Mouse (Mus musculus) G1E (cell line): ENCODE measurements around the gene Ctbp1. TPM values are rescaled to one million over a fixed set of nuclear protein-coding genes. Genes with fewer than 3 reads are reported as not detected.

Experiments used
- ATAC-seq: 2 replicates; pipeline ENCODE4 v1.8.0; 2016; ENCODE audit warnings: mild to moderate bottlenecking; ENCODE audit not compliant: insufficient number of reproducible peaks, poor library complexity, low FRiP score, severe bottlenecking; ENCODE audit errors: extremely low read depth
- DNase-seq: peaks from one replicate; pipeline ENCODE4 v3.0.0; 2012; ENCODE audit warnings: low spot score
- H3K27me3 ChIP-seq: 2 replicates; pipeline ENCODE4 v1.6.1; 2012; ENCODE audit warnings: mild to moderate bottlenecking, low read length, inconsistent platforms; ENCODE audit not compliant: insufficient read depth
- H3K36me3 ChIP-seq: replicated peaks from 2 replicates; pipeline ENCODE3; 2012; ENCODE audit warnings: mild to moderate bottlenecking, inconsistent platforms
- H3K4me1 ChIP-seq: 2 replicates; pipeline ENCODE4 v1.6.1; 2012; ENCODE audit warnings: low read depth, low read length, inconsistent platforms, mixed read lengths; ENCODE audit not compliant: insufficient read depth
- H3K4me3 ChIP-seq: 2 replicates; pipeline ENCODE4 v1.5.1; 2012; ENCODE audit warnings: low read depth, mild to moderate bottlenecking, inconsistent platforms, low read length, moderate library complexity, mixed read lengths
- H3K9me3 ChIP-seq: replicated peaks from 2 replicates; pipeline ENCODE4 v1.6.1; 2012; ENCODE audit warnings: inconsistent platforms
- CTCF ChIP-seq: IDR thresholded peaks from 2 replicates; pipeline ENCODE4 v1.5.1; 2012; ENCODE audit warnings: low read depth, low read length, inconsistent platforms, mixed read lengths
- GATA1 ChIP-seq: IDR thresholded peaks from 2 replicates; pipeline ENCODE4 v1.6.1; 2012; ENCODE audit warnings: borderline replicate concordance, low read length, inconsistent platforms, mixed read lengths
- GATA2 ChIP-seq: IDR thresholded peaks from 2 replicates; pipeline ENCODE4 v1.6.1; 2012; ENCODE audit warnings: low read depth, low read length, inconsistent platforms, borderline replicate concordance
- POLR2AphosphoS5 ChIP-seq: IDR thresholded peaks from 2 replicates; pipeline ENCODE4 v1.6.1; 2012; ENCODE audit warnings: low read depth, low read length, inconsistent platforms; ENCODE audit not compliant: insufficient replicate concordance
- TAL1 ChIP-seq: conservative IDR thresholded peaks from 2 replicates; pipeline ENCODE4 v1.6.1; 2012; ENCODE audit warnings: low read depth, low read length, inconsistent platforms, mixed read lengths
- polyA plus RNA-seq: library from polyadenylated mRNA; stranded (reverse); fragments of >175 nt; gene quantifications from 2 replicates; pipeline ENCODE4 v1.2.3, GENCODE M21; 2012
- total RNA-seq, 2 experiments: library from RNA; stranded (forward) in 1 of 2; stranded (reverse) in 1 of 2; fragments of 200-1000 nt in 1 of 2; fragments of >200 nt in 1 of 2; fragmentation: Nextera tagmentation in 1 of 2; gene quantifications; 2 replicates each; pipeline ENCODE4 v1.2.3; 2014 to 2017

Gene Ctbp1
- total and polyA plus RNA-seq, 3 experiments = 146 to 256 (median 164) TPM

GRCm38 (mm10) chr5:33248186-33248585, 26.6 kb downstream of the Ctbp1 start:
- peaks cover 13% of the 10 kb centered on the region; the same call in 1 of the 2 replicates for H3K4me1 ChIP-seq
- H3K27me3 ChIP-seq = no peaks in the 10 kb centered on the region
- ATAC-seq = no peak
- H3K36me3 ChIP-seq = peaks cover 89% of the 10 kb centered on the region
- DNase-seq = no peak
- H3K4me3 ChIP-seq = no peak overlapping the region
- H3K9me3 ChIP-seq = no peaks in the 10 kb centered on the region
- TF ChIP-seq GATA2 (no peak), POLR2AphosphoS5 (no peak), TAL1 (no peak)

- Histone ChIP-seq H3K36me3 (peaks cover 87% of the 10 kb centered on the region), H3K27me3 (no peaks in the 10 kb centered on the region), H3K9me3 (no peaks in the 10 kb centered on the region), H3K4me1 (peaks cover 13% of the 10 kb centered on the region; the same call in 1 of the 2 replicates), H3K4me3 (no peak overlapping the region)
- DNase-seq (no peak), ATAC-seq (no peak)
- TF ChIP-seq GATA1 (no peak), TAL1 (no peak), POLR2AphosphoS5 (no peak), CTCF (no peak), GATA2 (no peak)
Measured at GRCm38 (mm10) chr5:33247387-33247786, 27.4 kb downstream of the Ctbp1 start.

GRCm38 (mm10) chr5:33245701-33246100, 29.1 kb downstream of the Ctbp1 start:
- ATAC-seq (no peak), DNase-seq (no peak)
- Histone ChIP-seq H3K36me3 (peaks cover 77% of the 10 kb centered on the region), H3K9me3 (no peaks in the 10 kb centered on the region), H3K4me1 (peaks cover 13% of the 10 kb centered on the region; the same call in 1 of the 2 replicates), H3K4me3 (no peak overlapping the region), H3K27me3 (no peaks in the 10 kb centered on the region)
- TF ChIP-seq GATA1 = no peak
- no peak for TF ChIP-seq GATA2
- no peak for TF ChIP-seq TAL1
- no peak for TF ChIP-seq CTCF
- no peak for TF ChIP-seq POLR2AphosphoS5

- Histone ChIP-seq H3K9me3 (no peaks in the 10 kb centered on the region), H3K36me3 (peaks cover 65% of the 10 kb centered on the region), H3K4me1 (peaks cover 13% of the 10 kb centered on the region; the same call in 1 of the 2 replicates), H3K27me3 (no peaks in the 10 kb centered on the region), H3K4me3 (no peak overlapping the region)
- DNase-seq (no peak), ATAC-seq (no peak)
- TF ChIP-seq GATA2 (no peak), GATA1 (no peak), CTCF (no peak), POLR2AphosphoS5 (no peak), TAL1 (no peak)
Measured at GRCm38 (mm10) chr5:33244377-33244920, 30.3 kb downstream of the Ctbp1 start.

GRCm38 (mm10) chr5:33239934-33240333, 34.9 kb downstream of the Ctbp1 start:
- no peak for DNase-seq
- no peak for TF ChIP-seq GATA1
- TF ChIP-seq POLR2AphosphoS5 = no peak
- TF ChIP-seq TAL1 = no peak
- Histone ChIP-seq H3K9me3 (no peaks in the 10 kb centered on the region), H3K4me1 (peaks cover 27% of the 10 kb centered on the region), H3K36me3 (peaks cover 24% of the 10 kb centered on the region), H3K27me3 (peaks cover 3% of the 10 kb centered on the region; the same call in 1 of the 2 replicates), H3K4me3 (no peak overlapping the region)
- ATAC-seq = no peak

GRCm38 (mm10) chr5:33239111-33239714, 35.6 kb downstream of the Ctbp1 start:
- DNase-seq (no peak), ATAC-seq (no peak)
- H3K36me3 ChIP-seq = peaks cover 19% of the 10 kb centered on the region
- no peak overlapping the region for H3K4me3 ChIP-seq
- TF ChIP-seq TAL1 = no peak
- no peak for TF ChIP-seq GATA1
- no peak for TF ChIP-seq CTCF
- TF ChIP-seq GATA2 = no peak
- no peak for TF ChIP-seq POLR2AphosphoS5
- H3K9me3 ChIP-seq = no peaks in the 10 kb centered on the region
- H3K27me3 ChIP-seq = peaks cover 10% of the 10 kb centered on the region; the same call in 1 of the 2 replicates
- H3K4me1 ChIP-seq = peaks cover 27% of the 10 kb centered on the region
